Mouse (Mus musculus) midbrain, embryonic 14.5 days (tissue): Measurements from ENCODE around the gene Ptprn. TPM values are rescaled to one million over a fixed set of nuclear protein-coding genes. Genes with fewer than 3 reads are reported as not detected.

ENCODE experiments used
- microRNA-seq: library from miRNA; unstranded; fragments of <30 nt; microRNA quantifications from one replicate; pipeline ENCODE4, GENCODE M21; 2016
- polyA plus RNA-seq: library from polyadenylated mRNA; unstranded; fragments of >200 nt; fragmentation: Nextera tagmentation; extraction: Ambion mirVana; gene quantifications from 2 replicates; pipeline ENCODE4 v1.2.1, GENCODE M21; 2014

Ptprn gene
- polyA plus RNA-seq, 1 experiment from 2014 or later: 16.6 TPM

Small RNA genes within 50 kb of the gene (microRNA-seq; reads per million reads assigned to microRNA genes)
- gene Gm27943: not detected

Other genes starting within 250 kb of the Ptprn start
- 6.9 and 7.7 TPM in 2 replicates for gene Nhej1, start 139.3 kb downstream of the Ptprn start, polyA plus RNA-seq
- not detected in 2 replicates for gene Slc23a3, start 130.6 kb downstream of the Ptprn start, polyA plus RNA-seq
- 48.8 and 52.5 TPM in 2 replicates for gene Cnppd1, start 121.8 kb downstream of the Ptprn start, polyA plus RNA-seq
- 126 and 133 TPM in 2 replicates for gene Retreg2, start 121.7 kb downstream of the Ptprn start, polyA plus RNA-seq
- 34.5 and 34.8 TPM in 2 replicates for gene Zfand2b, start 95.9 kb downstream of the Ptprn start, polyA plus RNA-seq
- gene Abcb6, start 84.1 kb downstream of the Ptprn start, polyA plus RNA-seq: 35.5 and 36.3 TPM in 2 replicates
- 18.1 and 19.7 TPM in 2 replicates for gene Ankzf1, start 72.4 kb downstream of the Ptprn start, polyA plus RNA-seq
- 40.7 and 47.8 TPM in 2 replicates for gene Atg9a, start 72.3 kb downstream of the Ptprn start, polyA plus RNA-seq
- 14.2 and 24.2 TPM in 2 replicates for gene Glb1l, start 53.7 kb downstream of the Ptprn start, polyA plus RNA-seq
- 120 and 144 TPM in 2 replicates for gene Stk16, start 53.7 kb downstream of the Ptprn start, polyA plus RNA-seq
- 4.2 and 6.4 TPM in 2 replicates for gene Tuba4a, start 44.6 kb downstream of the Ptprn start, polyA plus RNA-seq
- not detected in 2 replicates for gene A630095N17Rik, start 32.4 kb downstream of the Ptprn start, polyA plus RNA-seq
- gene Dnajb2, start 28.1 kb downstream of the Ptprn start, polyA plus RNA-seq: 29.5 and 38.3 TPM in 2 replicates
- 116 and 164 TPM in 2 replicates for gene Resp18, start 13.9 kb upstream of the Ptprn start, polyA plus RNA-seq
- 146 and 152 TPM in 2 replicates for gene Dnpep, start 53.5 kb upstream of the Ptprn start, polyA plus RNA-seq
- 0.32 and 1.4 TPM in 2 replicates for gene Des, start 95.8 kb upstream of the Ptprn start, polyA plus RNA-seq
- 15.6 and 19.4 TPM in 2 replicates for gene Speg, start 110.8 kb upstream of the Ptprn start, polyA plus RNA-seq
- gene Gmppa, start 171.4 kb upstream of the Ptprn start, polyA plus RNA-seq: 75.7 and 75.9 TPM in 2 replicates
- gene Asic4, start 185.9 kb upstream of the Ptprn start, polyA plus RNA-seq: 16.6 and 34.3 TPM in 2 replicates
- 39.7 and 44.2 TPM in 2 replicates for gene Chpf, start 214.8 kb upstream of the Ptprn start, polyA plus RNA-seq
- gene Tmem198, start 215.0 kb upstream of the Ptprn start, polyA plus RNA-seq: 42.9 and 55.9 TPM in 2 replicates
- 22.0 and 24.1 TPM in 2 replicates for gene Obsl1, start 241.9 kb upstream of the Ptprn start, polyA plus RNA-seq
- 9.3 and 16.8 TPM in 2 replicates for gene Inha, start 242.6 kb upstream of the Ptprn start, polyA plus RNA-seq